Mouse (Mus musculus) urinary bladder, postnatal 14 days (tissue): ENCODE results near the gene Erp27.

Experiments
- DNase-seq: peaks from one replicate; pipeline ENCODE4 v3.0.0; 2021; ENCODE audit warnings: low spot score

Erp27 gene

GRCm38 (mm10) chr6:136939326-136940187 is 17.6 kb upstream of the Erp27 start:
- DNase-seq: no peak

DNA sequence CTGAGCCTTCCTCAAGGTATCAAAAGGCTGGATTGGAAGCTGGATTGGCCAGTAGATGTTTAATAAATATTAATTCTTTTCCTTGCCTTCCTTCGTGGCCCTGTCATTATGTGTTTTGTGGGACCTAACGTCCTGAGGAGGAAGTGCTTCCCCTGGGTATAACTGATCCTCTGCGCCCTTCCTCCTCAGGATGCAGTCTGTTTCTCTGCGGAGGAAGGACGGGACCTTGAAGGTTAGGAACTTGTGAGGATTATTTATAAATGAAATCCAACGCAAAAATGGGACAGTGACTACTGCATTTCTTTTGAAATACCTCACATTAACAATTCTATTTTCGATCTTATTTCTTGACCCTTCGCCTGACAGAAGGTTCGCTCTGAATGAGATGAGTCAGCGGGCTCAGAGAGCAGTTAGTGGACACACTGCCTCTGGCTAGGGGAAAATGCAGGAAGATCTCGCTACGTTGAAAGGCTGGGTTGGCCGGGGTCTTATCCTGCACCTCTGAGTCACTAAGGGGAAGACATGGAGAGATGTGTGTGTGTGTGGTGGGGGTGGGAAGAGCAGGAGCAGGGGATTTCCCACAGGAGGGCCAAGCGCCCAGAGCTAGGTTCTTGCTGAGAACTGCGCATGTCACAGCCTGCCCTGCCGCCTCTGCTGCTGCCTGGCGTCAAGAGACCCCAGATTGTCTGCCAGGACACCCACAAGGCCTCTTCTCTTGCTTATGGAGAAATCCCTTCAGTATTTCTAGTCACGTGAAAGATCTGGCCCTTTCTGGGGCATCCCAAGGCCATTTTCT is 16.5 kb upstream of the Erp27 start:
- no peak for DNase-seq

DNA sequence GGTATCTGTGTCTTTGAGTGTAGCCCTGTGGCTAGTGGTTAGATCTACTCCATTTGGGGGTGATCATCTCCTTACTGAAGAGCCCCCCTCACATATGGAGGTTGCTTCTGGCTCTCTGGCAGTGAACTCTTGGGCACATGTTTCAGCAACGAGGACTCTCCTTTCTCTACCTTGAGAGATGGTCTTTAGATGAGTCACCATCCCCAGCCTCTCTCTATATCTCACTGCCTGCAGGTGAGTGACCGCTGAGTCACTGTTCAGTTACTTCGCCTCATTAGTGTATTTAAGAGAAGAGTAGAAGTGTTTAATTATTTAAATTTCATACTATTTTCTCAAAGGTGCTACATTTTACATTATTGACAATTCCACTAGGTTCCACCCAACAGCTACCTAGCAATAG is 15.1 kb upstream of the Erp27 start:
- no peak for DNase-seq

GRCm38 (mm10) chr6:136936361-136936760 is 14.4 kb upstream of the Erp27 start:
- no peak for DNase-seq

DNA sequence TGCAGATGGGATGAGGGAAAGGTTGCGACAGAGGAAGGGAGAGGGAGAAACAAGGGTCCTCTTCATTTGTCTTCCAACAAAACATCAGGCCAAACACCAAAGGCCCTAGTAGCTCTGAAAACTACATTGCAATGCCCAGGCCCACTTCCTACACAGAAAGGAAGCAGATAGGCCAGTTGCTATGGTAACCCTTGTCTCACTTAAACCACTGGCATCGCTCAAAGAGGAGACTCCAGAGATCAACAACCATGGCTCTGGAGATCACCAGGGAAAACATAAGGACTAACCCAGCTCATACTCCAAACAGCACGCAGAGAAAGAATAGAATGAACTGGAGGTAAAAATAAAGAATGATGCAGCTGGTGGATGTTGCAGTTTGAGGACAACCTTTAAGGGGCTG is 13.3 kb upstream of the Erp27 start:
- no peak for DNase-seq

DNA sequence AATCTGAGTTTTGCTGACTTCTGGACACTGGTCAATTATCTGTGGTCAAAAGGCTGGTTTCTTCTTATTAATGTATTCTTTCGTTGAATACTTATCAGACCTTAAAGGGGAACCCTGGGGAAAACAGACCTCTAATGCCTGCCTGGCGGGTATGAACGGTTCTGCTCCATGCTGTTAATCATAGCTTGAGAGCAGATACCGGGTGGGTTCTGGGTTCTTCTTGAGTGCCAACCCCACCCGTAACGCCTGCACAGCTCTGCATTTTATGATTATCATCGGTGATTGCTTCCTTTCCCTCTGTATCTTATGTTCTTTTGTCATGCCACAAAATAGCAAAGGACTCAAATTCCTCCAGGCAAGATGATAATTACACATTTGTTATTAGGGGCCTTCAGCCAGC is 12.1 kb upstream of the Erp27 start:
- DNase-seq: no peak

- DNase-seq: no peak
These were observed 9.3 kb upstream of the Erp27 start for GRCm38 (mm10) chr6:136931246-136931645.

GRCm38 (mm10) chr6:136930677-136931076 is 8.7 kb upstream of the Erp27 start:
- DNase-seq: peak; percentile 38

DNA sequence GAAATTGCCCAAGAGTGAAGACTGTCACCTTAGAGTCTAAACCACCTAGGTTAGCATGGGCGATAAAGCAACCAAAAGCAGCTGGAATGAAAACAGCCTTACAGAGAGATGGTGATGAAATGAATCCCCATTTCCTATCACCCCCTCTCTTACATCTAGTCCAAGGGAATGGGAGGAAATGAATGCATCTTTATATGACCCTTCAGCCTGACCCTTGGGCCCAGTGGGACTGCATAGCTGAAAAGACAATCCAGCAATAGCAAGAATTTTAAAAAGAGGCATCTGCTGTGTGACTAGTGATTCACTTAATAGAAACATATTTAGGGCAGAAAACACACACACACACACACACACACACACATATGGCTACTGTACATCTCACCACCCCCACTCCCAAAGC is 5.6 kb upstream of the Erp27 start:
- no peak for DNase-seq

GRCm38 (mm10) chr6:136925049-136925448 is 3.1 kb upstream of the Erp27 start:
- DNase-seq: no peak

DNA sequence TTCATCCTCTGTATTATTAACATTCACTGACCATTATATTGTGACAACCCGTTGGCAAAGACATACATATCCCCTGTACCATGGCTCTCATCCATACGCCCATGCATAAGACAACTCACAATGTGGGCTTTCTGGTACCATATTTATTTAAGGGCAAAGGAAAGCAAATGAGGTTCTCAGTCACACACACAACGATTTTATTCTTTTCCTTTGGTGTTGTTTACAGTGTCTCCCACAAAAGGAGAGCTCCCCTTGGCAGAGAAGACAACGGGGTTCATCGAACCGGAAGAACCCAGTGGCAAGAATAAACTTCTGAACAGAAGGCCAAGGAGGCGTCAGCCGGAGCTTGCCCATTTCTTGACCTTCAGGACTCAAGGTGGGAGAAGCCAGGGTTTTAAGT is 1.6 kb upstream of the Erp27 start, which contains the start of gene Pde6h:
Gene Pde6h, plus strand, starts transcription at position 301 of the 400 bp plus-strand sequence.
- no peak for DNase-seq

- no peak for DNase-seq
These were observed 891 bp upstream of the Erp27 start for GRCm38 (mm10) chr6:136922871-136923270.

- no peak for DNase-seq
These were observed 379 bp downstream of the Erp27 start for GRCm38 (mm10) chr6:136921601-136922000.

- peak; percentile 83 for DNase-seq
These were observed 1.4 kb downstream of the Erp27 start for GRCm38 (mm10) chr6:136920320-136921257.

- DNase-seq: no peak
These were observed 4.1 kb downstream of the Erp27 start for GRCm38 (mm10) chr6:136917885-136918284.

GRCm38 (mm10) chr6:136915721-136916395 is 6.1 kb downstream of the Erp27 start:
- no peak for DNase-seq

DNA sequence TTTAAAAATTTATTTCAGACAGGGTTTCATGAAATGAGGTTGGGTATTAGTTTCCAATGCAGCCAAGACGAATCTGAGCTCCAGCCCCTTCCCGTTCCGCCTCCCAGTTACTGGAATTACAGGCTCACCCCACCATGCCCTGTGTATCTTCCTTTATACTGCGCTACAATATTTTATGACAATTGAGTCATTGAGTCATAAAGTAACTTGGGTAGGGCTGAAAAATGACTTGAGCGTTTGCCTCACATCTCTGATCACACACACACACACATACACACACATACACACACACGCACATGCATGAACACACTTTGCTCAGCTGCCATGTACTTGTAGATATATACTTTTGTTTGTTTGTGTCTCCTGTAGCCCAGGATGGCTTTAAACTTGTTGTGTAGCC is 7.7 kb downstream of the Erp27 start:
- no peak for DNase-seq

GRCm38 (mm10) chr6:136913384-136914126 is 8.4 kb downstream of the Erp27 start:
- DNase-seq: peak; percentile 54

GRCm38 (mm10) chr6:136912751-136913265 is 9.2 kb downstream of the Erp27 start:
- DNase-seq: no peak

DNA sequence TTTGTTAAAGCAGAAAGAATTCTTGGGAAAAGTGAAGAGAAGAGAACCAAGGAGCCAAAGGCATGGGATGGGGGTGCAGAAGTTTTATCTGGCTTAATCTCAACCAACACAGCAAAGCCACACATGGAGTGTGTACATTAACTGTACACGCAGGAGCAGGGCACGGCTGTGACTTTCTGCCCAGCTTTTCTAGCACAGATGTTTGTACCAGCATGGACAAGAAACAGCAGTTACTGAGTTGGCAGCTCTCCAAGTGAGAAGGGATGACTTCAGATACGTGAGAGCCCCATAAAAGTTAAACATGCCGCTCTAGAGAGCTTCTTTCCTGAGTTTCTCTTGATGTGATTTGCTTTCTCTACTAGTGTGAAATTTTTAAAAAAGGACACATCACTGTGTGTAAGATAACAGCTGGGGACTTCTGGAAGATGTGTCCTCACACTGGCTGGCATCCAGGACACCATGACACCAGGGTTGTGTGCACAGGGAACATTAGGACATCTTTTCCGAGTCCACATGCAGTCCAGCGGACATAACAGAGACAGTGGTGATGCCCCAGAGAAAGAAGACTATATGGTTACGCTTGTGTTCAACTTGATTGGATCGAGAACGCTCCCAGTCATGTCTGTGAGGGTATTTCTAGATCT is 11.6 kb downstream of the Erp27 start:
- DNase-seq: peak; percentile 60
